Mouse (Mus musculus) frontal cortex, postnatal 10 days (tissue): Measurements from ENCODE around the gene Atp6ap1.
A peak's percentile ranks its signal among the peaks of the same experiment; 100 is the strongest.

Source experiments
- DNase-seq, 2 experiments: peaks; one replicate each; pipeline ENCODE4 v3.0.0; 2022; ENCODE audit warnings: low spot score in 2 of 2, mixed read lengths in 1 of 2

Gene Atp6ap1

DNA sequence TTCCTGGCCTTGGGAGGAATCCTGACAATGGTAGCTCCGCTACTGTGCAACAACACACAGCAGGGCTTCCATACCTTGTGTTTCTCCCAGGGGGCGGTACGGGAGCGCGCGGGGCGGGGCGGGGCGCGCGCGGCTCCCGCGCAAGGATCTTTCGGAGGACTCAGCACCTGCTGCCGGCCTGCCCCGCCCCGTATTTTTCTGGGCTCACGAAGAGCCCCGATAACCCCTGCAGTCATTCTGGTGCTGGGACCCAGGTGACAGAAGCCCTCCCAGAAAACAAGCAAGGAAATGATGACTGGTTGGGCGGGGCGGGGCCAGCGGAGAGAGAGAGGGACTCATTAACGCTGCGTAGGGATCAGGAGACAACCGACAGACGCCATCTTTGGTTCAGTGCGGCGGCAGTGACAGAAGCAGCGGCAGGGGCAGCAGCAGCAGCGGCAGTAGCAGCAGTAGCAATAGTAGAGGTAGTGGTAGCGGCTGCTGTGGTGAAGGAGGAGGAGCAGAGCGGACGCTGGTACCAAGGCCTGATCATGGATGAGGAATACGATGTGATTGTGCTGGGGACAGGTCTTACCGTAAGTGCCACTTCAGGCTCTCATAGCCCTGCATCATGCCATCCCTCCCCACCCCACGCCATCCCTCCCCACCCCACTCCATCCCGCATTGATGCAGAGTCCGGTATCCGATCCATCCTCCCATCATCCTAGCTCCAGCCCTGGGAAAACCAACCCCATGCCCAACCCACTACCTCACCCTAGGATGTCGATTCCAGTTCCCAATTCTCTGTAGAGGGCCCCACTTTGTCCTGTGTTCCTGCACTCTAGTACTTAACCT lies 8.2 kb downstream of the Atp6ap1 start, which contains the start of gene Gdi1:
Gene Gdi1 (plus strand): TSS at position 132 of the 834 bp plus-strand sequence.
- DNase-seq = peak; percentile 53 to 68

DNA sequence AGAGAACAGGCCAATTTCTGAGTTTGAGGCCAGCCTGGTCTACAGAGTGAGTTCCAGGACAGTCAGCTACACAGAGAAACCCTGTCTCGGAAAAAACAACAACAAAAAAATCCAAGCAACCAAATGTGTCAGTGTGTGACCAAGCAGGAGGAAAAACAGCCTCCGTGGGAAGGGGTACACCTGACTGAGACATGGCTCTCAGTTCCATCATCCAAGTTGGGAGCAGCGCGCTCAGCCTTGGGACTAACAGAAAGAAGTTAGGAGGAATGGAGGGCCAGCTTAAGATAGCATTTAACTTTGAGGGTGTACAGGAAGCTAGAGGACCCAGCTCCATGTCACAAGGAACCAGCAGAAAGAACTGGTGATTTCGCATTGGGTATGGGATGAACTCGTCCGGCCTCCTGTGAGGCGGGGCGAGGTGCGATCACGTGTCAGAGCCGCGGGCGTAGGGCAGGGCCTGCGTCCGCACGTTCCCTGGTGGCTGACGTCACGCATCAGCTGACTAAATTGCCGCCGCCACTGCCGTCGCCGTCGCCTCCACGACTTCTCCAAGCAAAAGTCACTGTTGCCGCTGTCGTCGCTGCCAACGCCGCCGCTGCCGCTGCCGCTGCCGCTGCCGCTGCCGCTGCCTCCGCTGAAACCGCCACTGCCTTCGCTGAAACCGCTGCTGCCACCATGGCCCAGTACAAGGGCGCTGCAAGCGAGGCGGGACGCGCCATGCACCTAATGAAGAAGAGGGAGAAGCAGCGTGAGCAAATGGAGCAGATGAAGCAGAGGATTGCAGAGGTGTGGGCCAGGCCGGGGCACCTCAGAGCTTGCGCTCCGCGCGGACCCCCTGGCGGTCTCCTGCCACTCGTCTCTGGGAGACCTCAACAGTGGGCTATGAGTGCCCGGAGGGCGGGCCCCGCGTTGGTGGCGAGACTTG lies 15.9 kb downstream of the Atp6ap1 start, which contains the start of gene Fam50a:
Gene Fam50a (plus strand): TSS at position 494 of the 925 bp plus-strand sequence.
- DNase-seq = peak; percentile 83 to 86

DNA sequence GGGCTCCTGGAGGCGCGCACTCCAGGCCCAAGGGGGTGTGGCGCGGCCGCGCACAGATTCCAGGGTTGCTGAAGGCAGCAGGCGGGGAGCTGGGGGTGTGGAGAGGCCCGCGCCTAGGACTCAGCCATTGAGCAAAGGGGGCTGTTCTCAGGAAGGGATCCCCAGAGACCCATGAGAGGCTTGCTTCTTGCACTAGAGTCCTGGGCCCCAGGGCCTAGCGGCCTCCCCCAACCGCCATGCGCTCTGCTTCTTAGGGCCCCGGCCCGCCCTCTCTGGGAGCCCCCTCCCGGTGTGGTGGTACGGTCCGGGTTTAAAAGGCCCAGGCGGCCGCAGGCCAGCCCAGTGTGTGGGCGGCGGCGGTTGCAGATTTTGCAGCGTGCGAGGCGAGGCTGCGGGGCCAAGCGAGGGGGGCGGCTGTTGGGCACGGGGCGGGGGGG lies 31.8 kb downstream of the Atp6ap1 start, which contains the start of gene Plxna3:
Gene Plxna3 (plus strand): TSS at position 342 of the 437 bp plus-strand sequence.
- DNase-seq = peak; percentile 36 to 59

DNA sequence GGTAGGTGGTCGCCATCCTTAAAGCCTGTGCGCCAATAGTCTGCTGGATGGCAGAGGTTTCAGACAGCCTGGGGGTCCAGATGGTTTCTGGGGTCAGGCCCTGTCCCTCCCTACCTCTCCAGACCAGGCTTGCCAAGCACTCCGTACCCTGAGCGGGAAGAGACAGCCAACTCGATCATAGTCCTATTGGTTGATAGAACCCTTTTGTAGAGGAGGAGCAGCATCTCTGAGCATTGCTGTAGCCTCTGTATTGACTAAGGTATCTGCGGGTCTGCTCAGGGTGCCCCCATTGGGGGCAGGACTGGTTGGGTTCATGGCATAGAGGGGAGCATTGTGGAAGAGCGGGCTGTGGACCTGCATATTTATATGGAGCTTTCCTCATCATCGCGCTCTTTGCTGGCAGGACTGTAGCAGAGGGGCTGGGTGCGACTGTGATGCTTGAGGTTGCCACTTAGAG lies 32.3 kb downstream of the Atp6ap1 start:
- peak in 1 of 2 experiments; percentile 16 for DNase-seq

DNA sequence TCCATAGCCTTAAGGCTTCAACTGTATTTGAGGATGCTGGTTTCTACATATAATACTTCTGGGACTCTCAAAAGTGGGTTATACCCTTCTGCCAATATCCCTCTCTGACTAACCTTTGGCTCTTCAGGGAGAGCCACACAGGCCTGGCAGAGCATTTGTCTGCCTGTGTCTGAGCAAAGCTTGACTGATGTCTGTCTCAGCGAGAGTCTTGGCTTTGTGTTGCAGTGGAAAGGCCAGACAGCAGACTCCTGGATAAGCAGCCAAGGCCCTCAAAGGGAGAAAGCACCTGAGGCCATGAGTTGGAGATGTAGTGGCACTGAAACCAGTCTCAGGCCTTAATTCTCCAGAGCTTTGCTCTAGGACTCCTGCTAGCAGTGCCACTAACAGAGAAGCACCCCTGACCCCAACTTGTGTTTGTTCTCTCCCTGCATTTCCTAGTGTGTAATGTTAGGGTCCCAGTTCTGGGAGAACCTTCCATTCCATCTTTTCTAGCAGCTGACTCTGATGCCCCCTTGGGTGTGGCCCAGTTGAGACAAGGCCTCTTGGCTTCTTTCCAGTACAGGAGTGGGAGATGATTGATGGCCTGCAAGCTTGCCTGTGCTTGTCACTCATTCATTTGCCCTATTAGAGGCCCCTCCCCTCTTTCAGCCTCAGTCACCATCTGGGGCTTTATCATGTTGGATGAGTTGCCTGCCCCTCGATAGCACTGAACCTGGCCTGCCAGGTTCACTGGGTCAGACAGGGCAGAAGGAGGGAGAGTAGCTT lies 33.5 kb downstream of the Atp6ap1 start:
- DNase-seq = no peak

DNA sequence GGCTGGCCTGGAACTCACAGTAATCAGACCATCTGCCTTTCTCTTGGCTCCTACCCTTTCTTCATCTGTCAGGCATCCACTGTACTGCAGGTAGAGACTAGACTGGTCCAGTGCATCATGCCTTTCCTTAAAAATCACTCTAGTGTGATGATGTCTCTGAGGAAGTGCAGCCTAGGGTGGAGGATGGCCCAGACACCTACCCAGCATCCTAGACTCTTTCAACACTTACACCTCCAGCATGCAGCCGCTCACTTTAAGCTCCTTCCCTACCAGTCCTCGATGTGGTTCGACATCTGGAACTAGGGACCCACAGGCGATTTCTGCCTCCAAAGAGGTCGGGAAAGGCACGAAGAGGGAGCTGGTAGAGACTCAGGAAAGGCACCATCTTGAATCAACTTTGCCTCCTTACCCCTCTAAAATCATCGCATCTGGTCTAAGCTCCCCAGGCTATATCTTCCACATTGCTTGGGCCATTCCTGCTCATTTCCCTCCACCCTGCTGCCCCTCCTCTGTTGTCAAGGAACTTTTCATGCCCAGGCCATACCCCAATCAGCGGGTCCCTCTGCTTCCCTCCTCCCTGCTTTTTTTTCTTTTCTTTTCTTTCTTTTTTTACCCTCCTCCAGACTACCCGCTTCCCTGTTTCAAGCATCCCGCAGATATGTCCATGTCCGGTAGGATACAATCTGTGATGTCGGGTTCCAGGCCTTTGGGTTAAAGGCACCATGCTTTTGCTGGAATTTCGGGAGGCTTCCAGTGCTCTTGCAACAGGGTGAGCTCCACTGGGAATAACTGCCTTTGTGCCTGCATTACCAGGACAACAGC lies 56.0 kb downstream of the Atp6ap1 start:
- DNase-seq = no peak

DNA sequence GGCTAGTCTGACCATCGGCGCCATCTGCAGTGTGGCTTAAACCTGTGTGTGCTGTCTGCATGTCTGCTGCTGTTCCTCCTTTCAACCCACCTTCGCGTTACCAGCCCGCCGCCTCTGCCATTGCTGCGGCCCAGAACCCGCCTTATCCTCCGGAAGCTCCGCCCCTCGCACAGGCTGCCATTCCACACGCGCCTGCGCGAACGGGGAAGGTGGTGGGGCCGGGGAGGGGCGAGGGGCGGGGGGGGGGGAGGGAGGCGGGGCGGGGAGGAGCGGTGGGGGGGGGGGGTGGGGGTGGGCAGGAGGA lies 56.5 kb downstream of the Atp6ap1 start, which contains the start of gene Lage3:
Gene Lage3 (minus strand): TSS at position 152 of the 304 bp plus-strand sequence.
- DNase-seq = peak; percentile 65 to 78
